Mouse (Mus musculus) kidney, adult 2 months (tissue): ENCODE measurements around the gene Trim26. TPM values are rescaled to one million over a fixed set of nuclear protein-coding genes. Genes with fewer than 3 reads are reported as not detected.
"Not testable (repeated sequence)": the region's sequence is repeated elsewhere in the genome, so short reads cannot be mapped to it uniquely, and the experiment has no call there.

Experiments used
- DNase-seq: peaks from one replicate; pipeline ENCODE4 v3.0.0; 2021
- H3K27ac ChIP-seq: fragments of 200-500 bp; 2 replicates; pipeline ENCODE4 v1.5.1; 2012; ENCODE audit warnings: low read depth, low read length, control low read depth, inconsistent platforms; ENCODE audit not compliant: insufficient read depth
- H3K27me3 ChIP-seq: fragments of 200-500 bp; replicated peaks from 2 replicates; pipeline ENCODE4 v1.6.1; 2012; ENCODE audit warnings: mild to moderate bottlenecking, moderate library complexity, low read length, inconsistent platforms; ENCODE audit not compliant: control insufficient read depth, insufficient read depth
- H3K36me3 ChIP-seq: fragments of 200-500 bp; 2 replicates; pipeline ENCODE4 v1.6.1; 2012; ENCODE audit warnings: mild to moderate bottlenecking, moderate library complexity, low read length, inconsistent platforms; ENCODE audit not compliant: control insufficient read depth, insufficient read depth
- H3K4me1 ChIP-seq: fragments of 200-500 bp; 2 replicates; pipeline ENCODE4 v1.6.1; 2011; ENCODE audit warnings: low read length; ENCODE audit not compliant: control insufficient read depth, insufficient read depth
- H3K4me3 ChIP-seq: fragments of 200-500 bp; 2 replicates; pipeline ENCODE4 v1.5.1; 2011; ENCODE audit warnings: mild to moderate bottlenecking, low read depth, low read length, control low read depth; ENCODE audit not compliant: insufficient read depth
- CTCF ChIP-seq: fragments of 200-500 bp; conservative IDR thresholded peaks from 2 replicates; pipeline ENCODE4 v1.5.1; 2011; ENCODE audit warnings: low read depth, mild to moderate bottlenecking, control low read depth, low read length, moderate library complexity, mixed read lengths; ENCODE audit not compliant: insufficient read depth, insufficient read length
- POLR2A ChIP-seq: fragments of 200-500 bp; IDR thresholded peaks from one replicate; pipeline ENCODE4 v1.6.1; 2011; ENCODE audit warnings: low read depth, low read length, control low read depth
- WGBS: fragments of 180-500 bp; shearing (Covaris S2); methylation state at CpG from one replicate; pipeline ENCODE4 v1.1.7; 2018; 5-methylcytosine and 5-hydroxymethylcytosine counted together
- polyA plus RNA-seq: library from polyadenylated mRNA; depleted of rRNA; stranded (reverse); fragments of >200 nt; gene quantifications from 2 replicates; pipeline ENCODE4 v1.2.3, GENCODE M21; 2012

Trim26 gene
- polyA plus RNA-seq, 1 experiment, result 30.4 TPM

- H3K4me1 ChIP-seq, result no peaks in the 10 kb centered on the region
- DNase-seq, result no peak
- H3K4me3 ChIP-seq, result no peak overlapping the region
- 22% methylated on average over 4 of the region's 4 CpGs for WGBS
- TF ChIP-seq POLR2A (no peak), CTCF (0 out of 2 replicates have a peak, but pooled peaks have one; percentile 15)
- no peaks in the 10 kb centered on the region for H3K36me3 ChIP-seq
- H3K27ac ChIP-seq, result no peak overlapping the region
- no peaks in the 10 kb centered on the region for H3K27me3 ChIP-seq
These were observed 11.4 kb upstream of the Trim26 start for GRCm38 (mm10) chr17:36825525-36825924.

- H3K36me3 ChIP-seq, H3K4me1 ChIP-seq, H3K4me3 ChIP-seq, H3K27ac ChIP-seq, H3K27me3 ChIP-seq: not testable (repeated sequence)
- 10% methylated on average over 5 of the region's 5 CpGs for WGBS
- TF ChIP-seq CTCF, result peak; percentile 63
- DNase-seq, result peak; percentile 94
These were observed 10.9 kb upstream of the Trim26 start for GRCm38 (mm10) chr17:36826002-36826401.

GRCm38 (mm10) chr17:36828488-36828887 lies 8.4 kb upstream of the Trim26 start:
- Histone ChIP-seq H3K4me1 (no peaks in the 10 kb centered on the region), H3K36me3 (no peaks in the 10 kb centered on the region), H3K27me3 (no peaks in the 10 kb centered on the region), H3K27ac (no peak overlapping the region), H3K4me3 (no peak overlapping the region)
- no peak for DNase-seq
- TF ChIP-seq CTCF (no peak), POLR2A (no peak)
- WGBS, result 77% methylated on average over 2 of the region's 2 CpGs

GRCm38 (mm10) chr17:36830470-36830869 lies 6.5 kb upstream of the Trim26 start:
- Histone ChIP-seq H3K36me3 (no peaks in the 10 kb centered on the region), H3K27me3 (no peaks in the 10 kb centered on the region), H3K27ac (no peak overlapping the region), H3K4me1 (no peaks in the 10 kb centered on the region), H3K4me3 (no peak overlapping the region)
- no peak for DNase-seq
- WGBS, result 76% methylated on average over 3 of the region's 3 CpGs
- TF ChIP-seq POLR2A (no peak), CTCF (no peak)

- TF ChIP-seq CTCF (no peak), POLR2A (no peak)
- no peaks in the 10 kb centered on the region; the same call in 1 of the 2 replicates for H3K4me1 ChIP-seq
- WGBS, result 55% methylated on average over 4 of the region's 4 CpGs
- no peak for DNase-seq
- no peaks in the 10 kb centered on the region for H3K36me3 ChIP-seq
- H3K4me3 ChIP-seq, result no peak overlapping the region
- no peaks in the 10 kb centered on the region for H3K27me3 ChIP-seq
- no peak overlapping the region for H3K27ac ChIP-seq
These were observed 4.2 kb upstream of the Trim26 start for GRCm38 (mm10) chr17:36832694-36833093.

GRCm38 (mm10) chr17:36835591-36836426 lies 1.1 kb upstream of the Trim26 start:
- DNase-seq, result peak; percentile 77
- Histone ChIP-seq H3K27me3 (no peaks in the 10 kb centered on the region), H3K27ac (0 out of 2 replicates have a peak overlapping the region, but pooled peaks have one; percentile 57), H3K4me1 (no peaks in the 10 kb centered on the region; the same call in 1 of the 2 replicates), H3K4me3 (peak overlapping the region; percentile 54; the same call in 1 of the 2 replicates), H3K36me3 (no peaks in the 10 kb centered on the region)
- WGBS, result 37% methylated on average over 12 of the region's 12 CpGs
- TF ChIP-seq CTCF (peak; percentile 27; the same call in 1 of the 2 replicates), POLR2A (no peak)

GRCm38 (mm10) chr17:36836427-36836812 lies 514 bp upstream of the Trim26 start:
- WGBS, result 13% methylated on average over 3 of the region's 3 CpGs
- Histone ChIP-seq H3K4me1 (no peaks in the 10 kb centered on the region; the same call in 1 of the 2 replicates), H3K27ac (peak overlapping the region; percentile 57), H3K27me3 (no peaks in the 10 kb centered on the region), H3K4me3 (peak overlapping the region; percentile 54), H3K36me3 (no peaks in the 10 kb centered on the region)
- TF ChIP-seq CTCF (no peak), POLR2A (no peak)
- no peak for DNase-seq
